Mouse (Mus musculus): Measurements from ENCODE around the gene Thtpa. TPM values are rescaled to one million over a fixed set of nuclear protein-coding genes. Genes with fewer than 3 reads are reported as not detected.

Gene Thtpa
- polyA plus RNA-seq, 1 experiment from 2014 or later: 19.9 TPM

- Histone ChIP-seq H3K27me3 (ENCODE audit: control insufficient read depth, insufficient read depth, low read length) (peaks cover 19% of the 10 kb centered on the region), H3K9ac (ENCODE audit: low read length) (no peak overlapping the region), H3K4me1 (ENCODE audit: control insufficient read depth, insufficient read depth, low read length) (peaks cover 18% of the 10 kb centered on the region), H3K4me2 (ENCODE audit: low read depth, low read length) (no peak overlapping the region), H3K27ac (ENCODE audit: low read length) (no peak overlapping the region), H3K4me3 (replicated peaks; ENCODE audit: low read length) (no peak overlapping the region), H3K9me3 (replicated peaks; ENCODE audit: control insufficient read depth, low read length) (no peaks in the 10 kb centered on the region), H3K36me3 (ENCODE audit: control insufficient read depth, insufficient read depth, low read length) (no peaks in the 10 kb centered on the region)
- WGBS: 32% methylated on average over 9 of the region's 9 CpGs
- no peak for ATAC-seq (ENCODE audit: insufficient read depth, low FRiP score)
These were observed 13.8 kb downstream of the Thtpa start for GRCm38 (mm10) chr14:55108202-55108870.

- Histone ChIP-seq H3K27me3 (ENCODE audit: control insufficient read depth, insufficient read depth, low read length) (peaks cover 28% of the 10 kb centered on the region), H3K27ac (ENCODE audit: low read length) (no peak overlapping the region; the same call in 1 of the 2 replicates), H3K4me1 (ENCODE audit: control insufficient read depth, insufficient read depth, low read length) (peaks cover 25% of the 10 kb centered on the region), H3K4me2 (ENCODE audit: low read depth, low read length) (no peak overlapping the region), H3K9me3 (replicated peaks; ENCODE audit: control insufficient read depth, low read length) (no peaks in the 10 kb centered on the region), H3K4me3 (replicated peaks; ENCODE audit: low read length) (no peak overlapping the region), H3K9ac (ENCODE audit: low read length) (peak overlapping the region; percentile 46; the same call in 1 of the 2 replicates), H3K36me3 (ENCODE audit: control insufficient read depth, insufficient read depth, low read length) (no peaks in the 10 kb centered on the region)
- no peak for ATAC-seq (ENCODE audit: insufficient read depth, low FRiP score)
- 15% methylated on average over 21 of the region's 21 CpGs for WGBS
These were observed 14.7 kb downstream of the Thtpa start for GRCm38 (mm10) chr14:55109048-55109873.

GRCm38 (mm10) chr14:55110076-55110475, 15.5 kb downstream of the Thtpa start:
- WGBS: 28% methylated on average over 9 of the region's 9 CpGs
- no peak for ATAC-seq (ENCODE audit: insufficient read depth, low FRiP score)

GRCm38 (mm10) chr14:55111720-55112119, 17.1 kb downstream of the Thtpa start:
- Histone ChIP-seq H3K4me2 (ENCODE audit: low read depth, low read length) (no peak overlapping the region), H3K9me3 (replicated peaks; ENCODE audit: control insufficient read depth, low read length) (no peaks in the 10 kb centered on the region), H3K27me3 (ENCODE audit: control insufficient read depth, insufficient read depth, low read length) (peaks cover 45% of the 10 kb centered on the region), H3K4me3 (replicated peaks; ENCODE audit: low read length) (no peak overlapping the region), H3K9ac (ENCODE audit: low read length) (no peak overlapping the region), H3K4me1 (ENCODE audit: control insufficient read depth, insufficient read depth, low read length) (peaks cover 24% of the 10 kb centered on the region), H3K27ac (ENCODE audit: low read length) (no peak overlapping the region), H3K36me3 (ENCODE audit: control insufficient read depth, insufficient read depth, low read length) (no peaks in the 10 kb centered on the region)
- ATAC-seq (ENCODE audit: insufficient read depth, low FRiP score): no peak
- WGBS: 60% methylated on average over 2 of the region's 2 CpGs

More at GRCm38 (mm10) chr14:55110076-55110475, 15.5 kb downstream of the Thtpa start:
- Histone ChIP-seq H3K9ac (ENCODE audit: low read length) (no peak overlapping the region), H3K4me1 (ENCODE audit: control insufficient read depth, insufficient read depth, low read length) (peaks cover 26% of the 10 kb centered on the region), H3K9me3 (replicated peaks; ENCODE audit: control insufficient read depth, low read length) (no peaks in the 10 kb centered on the region), H3K4me2 (ENCODE audit: low read depth, low read length) (no peak overlapping the region), H3K27me3 (ENCODE audit: control insufficient read depth, insufficient read depth, low read length) (peaks cover 30% of the 10 kb centered on the region), H3K4me3 (replicated peaks; ENCODE audit: low read length) (no peak overlapping the region), H3K36me3 (ENCODE audit: control insufficient read depth, insufficient read depth, low read length) (no peaks in the 10 kb centered on the region), H3K27ac (ENCODE audit: low read length) (no peak overlapping the region)

- H3K4me1 ChIP-seq (ENCODE audit: control insufficient read depth, insufficient read depth, low read length): peaks cover 24% of the 10 kb centered on the region
- peak overlapping the region; percentile 68 for H3K4me3 ChIP-seq (replicated peaks; ENCODE audit: low read length)
- no peaks in the 10 kb centered on the region for H3K9me3 ChIP-seq (replicated peaks; ENCODE audit: control insufficient read depth, low read length)
- peak overlapping the region; percentile 100; the same call in 1 of the 2 replicates for H3K4me2 ChIP-seq (ENCODE audit: low read depth, low read length)
- H3K36me3 ChIP-seq (ENCODE audit: control insufficient read depth, insufficient read depth, low read length): no peaks in the 10 kb centered on the region
- no peak overlapping the region for H3K9ac ChIP-seq (ENCODE audit: low read length)
- 62% methylated on average over 51 of the region's 51 CpGs for WGBS
- peaks cover 45% of the 10 kb centered on the region for H3K27me3 ChIP-seq (ENCODE audit: control insufficient read depth, insufficient read depth, low read length)
- ATAC-seq (ENCODE audit: insufficient read depth, low FRiP score): no peak
- no peak overlapping the region for H3K27ac ChIP-seq (ENCODE audit: low read length)
These were observed 18.9 kb downstream of the Thtpa start for GRCm38 (mm10) chr14:55113351-55113974.

GRCm38 (mm10) chr14:55113975-55114645, 19.5 kb downstream of the Thtpa start:
- Histone ChIP-seq H3K4me3 (replicated peaks; ENCODE audit: low read length) (peak overlapping the region; percentile 68), H3K36me3 (ENCODE audit: control insufficient read depth, insufficient read depth, low read length) (no peaks in the 10 kb centered on the region), H3K27me3 (ENCODE audit: control insufficient read depth, insufficient read depth, low read length) (peaks cover 44% of the 10 kb centered on the region), H3K27ac (ENCODE audit: low read length) (no peak overlapping the region), H3K9me3 (replicated peaks; ENCODE audit: control insufficient read depth, low read length) (no peaks in the 10 kb centered on the region), H3K9ac (ENCODE audit: low read length) (peak overlapping the region; percentile 76), H3K4me2 (ENCODE audit: low read depth, low read length) (peak overlapping the region; percentile 100), H3K4me1 (ENCODE audit: control insufficient read depth, insufficient read depth, low read length) (peaks cover 23% of the 10 kb centered on the region)
- ATAC-seq (ENCODE audit: insufficient read depth, low FRiP score): no peak
- WGBS: 8% methylated on average over 26 of the region's 26 CpGs

GRCm38 (mm10) chr14:55114759-55115701, 20.4 kb downstream of the Thtpa start:
- under 1% methylated on average over 71 of the region's 78 CpGs for WGBS

GRCm38 (mm10) chr14:55115846-55116245, 21.3 kb downstream of the Thtpa start:
- peaks cover 17% of the 10 kb centered on the region for H3K4me1 ChIP-seq (ENCODE audit: control insufficient read depth, insufficient read depth, low read length)
- H3K4me3 ChIP-seq (replicated peaks; ENCODE audit: low read length): peak overlapping the region; percentile 68
- H3K4me2 ChIP-seq (ENCODE audit: low read depth, low read length): peak overlapping the region; percentile 100
- peak overlapping the region; percentile 76; the same call in 1 of the 2 replicates for H3K9ac ChIP-seq (ENCODE audit: low read length)
- peaks cover 32% of the 10 kb centered on the region for H3K27me3 ChIP-seq (ENCODE audit: control insufficient read depth, insufficient read depth, low read length)
- H3K9me3 ChIP-seq (replicated peaks; ENCODE audit: control insufficient read depth, low read length): no peaks in the 10 kb centered on the region
- H3K27ac ChIP-seq (ENCODE audit: low read length): no peak overlapping the region
- no peak for ATAC-seq (ENCODE audit: insufficient read depth, low FRiP score)
- WGBS: 1% methylated on average over 8 of the region's 8 CpGs
- H3K36me3 ChIP-seq (ENCODE audit: control insufficient read depth, insufficient read depth, low read length): no peaks in the 10 kb centered on the region

More at GRCm38 (mm10) chr14:55114759-55115701, 20.4 kb downstream of the Thtpa start:
- H3K4me3 ChIP-seq (replicated peaks; ENCODE audit: low read length): peak overlapping the region; percentile 68
- no peaks in the 10 kb centered on the region for H3K36me3 ChIP-seq (ENCODE audit: control insufficient read depth, insufficient read depth, low read length)
- peaks cover 17% of the 10 kb centered on the region for H3K4me1 ChIP-seq (ENCODE audit: control insufficient read depth, insufficient read depth, low read length)
- peaks cover 37% of the 10 kb centered on the region for H3K27me3 ChIP-seq (ENCODE audit: control insufficient read depth, insufficient read depth, low read length)
- ATAC-seq (ENCODE audit: insufficient read depth, low FRiP score): peak; percentile 64; the same call in 1 of the 2 replicates
- H3K9me3 ChIP-seq (replicated peaks; ENCODE audit: control insufficient read depth, low read length): no peaks in the 10 kb centered on the region
- H3K27ac ChIP-seq (ENCODE audit: low read length): no peak overlapping the region; the same call in 1 of the 2 replicates
- H3K4me2 ChIP-seq (ENCODE audit: low read depth, low read length): peak overlapping the region; percentile 100
- H3K9ac ChIP-seq (ENCODE audit: low read length): peak overlapping the region; percentile 76
